Mouse (Mus musculus): ENCODE data around the gene Serpinb9e. TPM values are rescaled to one million over a fixed set of nuclear protein-coding genes. Genes with fewer than 3 reads are reported as not detected.
"Not testable (repeated sequence)": the region's sequence is repeated elsewhere in the genome, so short reads cannot be mapped to it uniquely, and the experiment has no call there.

The Serpinb9e gene
- not detected in 2 replicates for total RNA-seq (2014; rRNA removed)
- polyA plus RNA-seq (2012; rRNA removed): not detected in 2 replicates

GRCm38 (mm10) chr13:33249312-33249711 is at the start of gene Serpinb9e:
TSS of gene Serpinb9e (plus strand) at chr13:33249612.
- H3K36me3 ChIP-seq (ENCODE audit: control insufficient read depth, insufficient read depth, low read length); H3K27me3 ChIP-seq (ENCODE audit: control insufficient read depth, insufficient read depth, low read length); H3K9ac ChIP-seq (ENCODE audit: low read depth, low read length); H3K4me3 ChIP-seq (ENCODE audit: insufficient read depth, low read depth, low read length); H3K4me1 ChIP-seq (ENCODE audit: control insufficient read depth, insufficient read depth, low read length); H3K27ac ChIP-seq (replicated peaks; ENCODE audit: insufficient read depth, low read depth, low read length); DNase-seq (ENCODE audit: extremely low read depth, low read depth, low spot score); H3K79me2 ChIP-seq (ENCODE audit: control insufficient read depth, insufficient read depth, low read length): not testable (repeated sequence)
- 85% methylated on average over 2 of the region's 2 CpGs for WGBS

DNA sequence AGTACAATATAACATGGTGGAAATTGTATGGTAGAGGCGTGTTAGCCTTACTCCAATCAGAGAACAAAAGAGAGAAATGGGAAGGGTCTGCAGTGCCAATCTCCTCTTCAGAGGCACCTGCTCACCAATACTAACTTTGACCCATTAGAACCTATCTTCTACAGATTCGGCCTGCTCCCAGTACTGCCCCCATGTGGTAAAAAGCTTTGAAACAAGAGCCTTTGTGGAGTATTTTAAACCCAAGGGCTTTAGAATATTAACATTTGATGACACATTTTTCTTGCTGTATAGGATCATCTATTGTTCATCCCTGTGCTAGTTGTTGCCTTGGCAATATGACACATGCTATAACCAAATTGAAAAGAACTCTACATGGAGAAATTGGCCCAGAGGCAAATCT is 49.7 kb upstream of the Serpinb9e start:
- Histone ChIP-seq H3K27me3 (ENCODE audit: control insufficient read depth, insufficient read depth, low read length) (no peaks in the 10 kb centered on the region), H3K79me2 (ENCODE audit: control insufficient read depth, insufficient read depth, low read length) (no peaks in the 10 kb centered on the region), H3K4me3 (ENCODE audit: insufficient read depth, low read depth, low read length) (no peak overlapping the region), H3K9ac (ENCODE audit: low read depth, low read length) (no peak overlapping the region), H3K4me1 (ENCODE audit: control insufficient read depth, insufficient read depth, low read length) (no peaks in the 10 kb centered on the region), H3K27ac (replicated peaks; ENCODE audit: insufficient read depth, low read depth, low read length) (no peak overlapping the region), H3K36me3 (ENCODE audit: control insufficient read depth, insufficient read depth, low read length) (no peaks in the 10 kb centered on the region)
- TF ChIP-seq CTCF (IDR thresholded peaks at IDR 0.05; ENCODE audit: low read depth, low read length): no peak
- TF ChIP-seq POLR2A (IDR thresholded peaks at IDR 0.05; ENCODE audit: extremely low read depth, insufficient read depth, low read length): no peak
- DNase-seq (ENCODE audit: extremely low read depth, low read depth, low spot score): no peak
- 56% methylated on average over 2 of the region's 2 CpGs for WGBS

- H3K36me3 ChIP-seq (ENCODE audit: control insufficient read depth, insufficient read depth, low read length); DNase-seq (ENCODE audit: extremely low read depth, low read depth, low spot score); H3K4me1 ChIP-seq (ENCODE audit: control insufficient read depth, insufficient read depth, low read length); H3K27me3 ChIP-seq (ENCODE audit: control insufficient read depth, insufficient read depth, low read length); H3K79me2 ChIP-seq (ENCODE audit: control insufficient read depth, insufficient read depth, low read length); H3K4me3 ChIP-seq (ENCODE audit: insufficient read depth, low read depth, low read length); H3K9ac ChIP-seq (ENCODE audit: low read depth, low read length); H3K27ac ChIP-seq (replicated peaks; ENCODE audit: insufficient read depth, low read depth, low read length): not testable (repeated sequence)
- 74% methylated on average over 4 of the region's 4 CpGs for WGBS
Measured at GRCm38 (mm10) chr13:33308631-33309030, 59.2 kb downstream of the Serpinb9e start.

Other genes starting within 250 kb of the Serpinb9e start
- 7.2 and 11.9 TPM in 2 replicates for gene Serpinb9, start 246.4 kb upstream of the Serpinb9e start, total RNA-seq (2014; rRNA removed)
- gene Serpinb9, start 246.4 kb upstream of the Serpinb9e start, polyA plus RNA-seq (2012; rRNA removed): 1.8 and 2.6 TPM in 2 replicates
- gene Serpinb9b, start 222.2 kb upstream of the Serpinb9e start, total RNA-seq (2014; rRNA removed): not detected in 2 replicates
- gene Serpinb9b, start 222.2 kb upstream of the Serpinb9e start, polyA plus RNA-seq (2012; rRNA removed): 0.04 and 0.05 TPM in 2 replicates
- 0.09 TPM in 1 of 2 replicates, not detected in the other for gene Serpinb1b, start 171.0 kb upstream of the Serpinb9e start, total RNA-seq (2014; rRNA removed)
- not detected in 2 replicates for gene Serpinb1b, start 171.0 kb upstream of the Serpinb9e start, polyA plus RNA-seq (2012; rRNA removed)
- gene Serpinb9c, start 89.9 kb upstream of the Serpinb9e start, total RNA-seq (2014; rRNA removed): not detected in 2 replicates
- gene Serpinb9c, start 89.9 kb upstream of the Serpinb9e start, polyA plus RNA-seq (2012; rRNA removed): not detected in 2 replicates
- not detected in 2 replicates for gene Serpinb9d, start 56.7 kb upstream of the Serpinb9e start, total RNA-seq (2014; rRNA removed)
- gene Serpinb9d, start 56.7 kb upstream of the Serpinb9e start, polyA plus RNA-seq (2012; rRNA removed): not detected in 2 replicates
- not detected in 2 replicates for gene Serpinb9f, start 74.5 kb downstream of the Serpinb9e start, total RNA-seq (2014; rRNA removed)
- not detected in 2 replicates for gene Serpinb9f, start 74.5 kb downstream of the Serpinb9e start, polyA plus RNA-seq (2012; rRNA removed)
- gene Gm11397, start 146.1 kb downstream of the Serpinb9e start, total RNA-seq (2014; rRNA removed): not detected in 2 replicates
- gene Gm11397, start 146.1 kb downstream of the Serpinb9e start, polyA plus RNA-seq (2012; rRNA removed): not detected in 2 replicates
- gene Serpinb9g, start 235.2 kb downstream of the Serpinb9e start, total RNA-seq (2014; rRNA removed): not detected in 2 replicates
- gene Serpinb9g, start 235.2 kb downstream of the Serpinb9e start, polyA plus RNA-seq (2012; rRNA removed): not detected in 2 replicates

All from liver, adult 2 months (tissue).